Mouse (Mus musculus) duodenum, adult 2 months (tissue): Measurements from ENCODE around the gene Cd82. TPM values are rescaled to one million over a fixed set of nuclear protein-coding genes. Genes with fewer than 3 reads are reported as not detected.

Experiments
- polyA plus RNA-seq: library from polyadenylated mRNA; depleted of rRNA; stranded (reverse); fragments of >200 nt; gene quantifications from 2 replicates; pipeline ENCODE4 v1.2.3, GENCODE M21; 2012; ENCODE audit warnings: low replicate concordance; rRNA removed

Cd82 gene
- 301 and 578 TPM in 2 replicates for polyA plus RNA-seq

DNA sequence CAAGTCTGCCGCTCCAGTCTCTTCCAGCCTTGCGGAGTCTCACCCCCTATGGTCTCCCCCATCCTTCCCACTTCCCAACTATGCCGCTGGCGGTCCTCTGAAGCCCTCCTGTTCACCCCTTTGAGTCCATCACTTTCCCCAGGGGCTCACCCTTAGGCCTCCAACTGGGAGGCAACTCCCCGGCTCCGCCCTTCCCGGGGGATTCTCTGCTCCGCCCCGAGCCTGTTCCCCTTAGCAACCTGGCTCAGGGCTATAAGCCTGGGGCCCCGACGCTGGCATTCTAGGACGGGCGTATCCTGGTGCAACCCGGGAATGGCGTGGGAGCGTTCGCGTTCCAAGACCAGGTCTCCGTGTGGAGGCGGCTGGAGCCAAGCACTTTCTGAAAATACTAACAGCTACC is at the start of gene Cd82:
Cd82 (minus strand) TSS at position 381 of the 400 bp plus-strand sequence.

Other genes with a start within 250 kb of the Cd82 start
- gene Tspan18, start 128.6 kb downstream of the Cd82 start, polyA plus RNA-seq: 19.3 and 20.3 TPM in 2 replicates
- gene Gm10803, start 97.4 kb upstream of the Cd82 start, polyA plus RNA-seq: not detected in 2 replicates
- 0.02 TPM in 1 of 2 replicates, not detected in the other for gene Alx4, start 179.2 kb upstream of the Cd82 start, polyA plus RNA-seq